Mouse (Mus musculus) forebrain, embryonic 11.5 days (tissue): Measurements from ENCODE around the gene Adgrl2. TPM values are rescaled to one million over a fixed set of nuclear protein-coding genes. Genes with fewer than 3 reads are reported as not detected.

Source experiments
- ATAC-seq: fragments of 200-750 bp; cut with Nextera tagmentation; replicated peaks from 2 replicates; pipeline ENCODE4 v1.8.0; 2017; ENCODE audit warnings: moderate TSS enrichment; ENCODE audit not compliant: low FRiP score
- DNase-seq: peaks from one replicate; pipeline ENCODE4 v3.0.0-alpha.2; 2017; ENCODE audit warnings: low spot score
- H3K27ac ChIP-seq: fragments of 300-500 bp; sonication (generic); 2 replicates; pipeline ENCODE4 v1.5.1; 2014; ENCODE audit warnings: low read depth, low read length
- H3K27me3 ChIP-seq: fragments of 300-500 bp; sonication (generic); 2 replicates; pipeline ENCODE4 v1.6.1; 2014; ENCODE audit warnings: mild to moderate bottlenecking, low read length, mixed read lengths; ENCODE audit not compliant: control insufficient read depth, insufficient read depth
- H3K36me3 ChIP-seq: fragments of 300-500 bp; sonication (generic); 2 replicates; pipeline ENCODE4 v1.6.1; 2014; ENCODE audit warnings: mild to moderate bottlenecking, low read length, moderate library complexity, mixed read lengths; ENCODE audit not compliant: control insufficient read depth, insufficient read depth
- H3K4me1 ChIP-seq: fragments of 300-500 bp; sonication (generic); replicated peaks from 2 replicates; pipeline ENCODE4 v1.6.1; 2014; ENCODE audit warnings: low read length, mixed read lengths; ENCODE audit not compliant: control insufficient read depth, insufficient read depth
- H3K4me2 ChIP-seq: fragments of 300-500 bp; sonication (generic); 2 replicates; pipeline ENCODE4 v1.6.1; 2014; ENCODE audit warnings: low read depth, mild to moderate bottlenecking, low read length, moderate library complexity, mixed read lengths; ENCODE audit not compliant: severe bottlenecking
- H3K4me3 ChIP-seq: fragments of 300-500 bp; sonication (generic); 2 replicates; pipeline ENCODE4 v1.5.1; 2014; ENCODE audit warnings: low read depth, low read length
- H3K9ac ChIP-seq: fragments of 300-500 bp; sonication (generic); 2 replicates; pipeline ENCODE4 v1.6.1; 2014; ENCODE audit warnings: low read length
- H3K9me3 ChIP-seq: fragments of 300-500 bp; sonication (generic); 2 replicates; pipeline ENCODE4 v1.6.1; 2016; ENCODE audit warnings: low read length, mixed read lengths; ENCODE audit not compliant: control insufficient read depth
- WGBS: fragments of 180-500 bp; shearing (Covaris S2); extraction: QIAGEN DNeasy Blood & Tissue Kit; methylation state at CpG from one replicate; pipeline ENCODE4 v1.1.7; 2014; 5-methylcytosine and 5-hydroxymethylcytosine counted together
- polyA plus RNA-seq: library from polyadenylated mRNA; unstranded; fragments of >200 nt; fragmentation: Nextera tagmentation; extraction: Ambion mirVana; gene quantifications from 2 replicates; pipeline ENCODE4 v1.2.1, GENCODE M21; 2014

The Adgrl2 gene
- polyA plus RNA-seq, 1 experiment from 2014 or later: 112 TPM

DNA sequence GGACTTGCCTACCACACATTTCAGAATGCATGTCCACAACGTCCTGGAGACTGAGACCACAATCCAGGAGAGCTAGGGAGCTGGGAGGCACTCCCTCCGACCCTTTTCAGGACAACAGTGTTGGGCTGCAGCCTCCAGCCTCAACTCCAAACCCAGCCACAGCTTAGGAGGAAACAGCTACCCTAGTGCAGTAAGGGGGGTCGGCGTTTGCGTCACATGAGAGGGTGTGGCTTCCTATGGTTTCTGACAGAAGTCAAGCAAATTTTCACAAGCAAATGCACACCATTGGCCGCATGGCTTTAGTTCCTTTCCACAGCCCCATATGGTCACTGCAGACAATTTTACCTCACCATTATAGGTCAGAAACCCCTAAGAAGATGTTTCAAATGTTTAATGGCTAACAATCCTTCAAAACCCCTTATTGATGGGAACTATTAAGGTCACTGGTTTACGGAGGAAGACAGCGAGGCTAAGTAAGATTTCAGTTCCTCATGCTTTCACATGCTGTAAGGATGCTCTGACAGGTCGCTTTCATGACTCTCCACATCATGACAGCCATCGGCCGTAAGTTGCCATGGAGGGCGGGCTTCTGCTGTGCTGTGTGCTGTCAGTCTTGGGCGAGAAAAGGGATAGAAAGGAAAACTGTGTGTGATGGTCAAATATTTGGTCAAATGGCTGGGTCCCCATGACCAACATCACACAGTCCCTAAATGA lies 94.8 kb downstream of the Adgrl2 start:
- 80% methylated on average over 13 of the region's 13 CpGs for WGBS
- Histone ChIP-seq H3K36me3 (no peaks in the 10 kb centered on the region), H3K27ac (no peak overlapping the region), H3K9ac (no peak overlapping the region), H3K27me3 (no peaks in the 10 kb centered on the region), H3K4me1 (no peaks in the 10 kb centered on the region; the same call in 1 of the 2 replicates), H3K9me3 (no peaks in the 10 kb centered on the region), H3K4me2 (no peak overlapping the region), H3K4me3 (no peak overlapping the region)
- ATAC-seq (no peak), DNase-seq (no peak)

DNA sequence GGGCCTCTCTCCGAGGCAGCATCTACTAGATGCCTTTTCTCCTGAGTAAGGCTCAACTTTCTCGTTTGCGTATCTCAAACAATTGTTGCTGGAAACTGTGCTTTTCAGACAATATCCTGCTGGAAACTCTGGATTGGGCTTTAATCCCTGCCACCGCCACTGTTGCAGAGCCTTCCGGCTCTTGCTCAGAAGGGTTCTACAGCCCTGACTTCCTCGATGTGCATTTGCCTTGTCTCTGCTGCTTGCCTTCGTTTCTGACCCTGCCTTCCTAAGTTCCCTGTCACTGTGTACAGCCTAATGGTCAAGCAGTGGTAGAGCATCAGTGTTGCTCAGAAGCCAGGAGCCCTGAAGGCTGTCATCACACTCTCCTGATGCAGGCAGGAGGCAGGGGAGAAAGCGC lies 95.5 kb downstream of the Adgrl2 start:
- Histone ChIP-seq H3K27me3 (no peaks in the 10 kb centered on the region), H3K4me3 (no peak overlapping the region), H3K36me3 (no peaks in the 10 kb centered on the region), H3K4me1 (no peaks in the 10 kb centered on the region; the same call in 1 of the 2 replicates), H3K9ac (no peak overlapping the region), H3K27ac (no peak overlapping the region; the same call in 1 of the 2 replicates), H3K4me2 (no peak overlapping the region), H3K9me3 (no peaks in the 10 kb centered on the region)
- ATAC-seq (no peak), DNase-seq (no peak)
- 73% methylated on average over 8 of the region's 8 CpGs for WGBS

DNA sequence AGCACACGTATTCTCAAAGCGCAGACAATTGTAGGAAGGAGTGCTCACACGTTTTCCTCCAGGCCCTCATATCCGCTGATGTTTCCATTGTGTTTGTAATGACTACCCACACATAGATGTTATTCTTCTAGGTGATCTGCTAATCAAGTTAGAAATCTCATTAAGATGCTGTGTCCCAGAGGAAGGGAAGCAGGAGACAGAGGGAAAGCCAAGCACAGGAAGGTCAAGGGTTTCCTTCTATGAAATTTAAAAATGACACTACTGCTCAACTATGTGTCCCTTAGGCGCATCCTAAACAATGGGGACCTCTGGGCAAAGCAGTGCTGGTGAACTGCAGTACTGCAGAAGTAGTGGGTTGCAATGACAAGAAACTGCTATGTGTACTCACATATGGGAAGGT lies 102.5 kb downstream of the Adgrl2 start:
- Histone ChIP-seq H3K4me1 (no peaks in the 10 kb centered on the region), H3K36me3 (no peaks in the 10 kb centered on the region; the same call in 1 of the 2 replicates), H3K9me3 (no peaks in the 10 kb centered on the region), H3K9ac (no peak overlapping the region), H3K27ac (no peak overlapping the region), H3K4me3 (no peak overlapping the region), H3K4me2 (no peak overlapping the region), H3K27me3 (no peaks in the 10 kb centered on the region)
- no peak for DNase-seq
- 87% methylated on average over 5 of the region's 5 CpGs for WGBS
- no peak for ATAC-seq

DNA sequence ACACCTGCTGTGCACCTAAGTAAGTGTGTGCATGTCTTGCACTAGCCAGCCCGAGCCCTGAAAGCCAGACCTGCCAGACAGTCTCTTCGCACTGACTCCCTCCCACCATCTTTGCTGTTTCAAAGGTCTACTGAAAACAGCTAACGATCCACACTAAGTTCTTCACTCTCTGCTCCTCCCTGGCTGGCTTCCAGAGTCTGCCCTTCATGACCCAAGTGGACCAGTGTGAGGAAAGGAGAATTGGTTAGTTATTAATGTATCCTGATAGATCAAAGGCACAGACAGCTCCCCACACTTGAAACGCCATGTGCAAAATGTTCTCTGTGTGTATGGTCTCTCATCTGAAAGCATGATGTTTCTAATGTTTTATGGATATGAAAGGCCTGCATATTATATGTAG lies 103.4 kb downstream of the Adgrl2 start:
- DNase-seq (no peak), ATAC-seq (no peak)
- Histone ChIP-seq H3K36me3 (no peaks in the 10 kb centered on the region; the same call in 1 of the 2 replicates), H3K9ac (no peak overlapping the region), H3K4me3 (no peak overlapping the region), H3K4me2 (no peak overlapping the region), H3K9me3 (no peaks in the 10 kb centered on the region), H3K27ac (no peak overlapping the region), H3K4me1 (no peaks in the 10 kb centered on the region), H3K27me3 (no peaks in the 10 kb centered on the region)
- 93% methylated on average over 4 of the region's 4 CpGs for WGBS

DNA sequence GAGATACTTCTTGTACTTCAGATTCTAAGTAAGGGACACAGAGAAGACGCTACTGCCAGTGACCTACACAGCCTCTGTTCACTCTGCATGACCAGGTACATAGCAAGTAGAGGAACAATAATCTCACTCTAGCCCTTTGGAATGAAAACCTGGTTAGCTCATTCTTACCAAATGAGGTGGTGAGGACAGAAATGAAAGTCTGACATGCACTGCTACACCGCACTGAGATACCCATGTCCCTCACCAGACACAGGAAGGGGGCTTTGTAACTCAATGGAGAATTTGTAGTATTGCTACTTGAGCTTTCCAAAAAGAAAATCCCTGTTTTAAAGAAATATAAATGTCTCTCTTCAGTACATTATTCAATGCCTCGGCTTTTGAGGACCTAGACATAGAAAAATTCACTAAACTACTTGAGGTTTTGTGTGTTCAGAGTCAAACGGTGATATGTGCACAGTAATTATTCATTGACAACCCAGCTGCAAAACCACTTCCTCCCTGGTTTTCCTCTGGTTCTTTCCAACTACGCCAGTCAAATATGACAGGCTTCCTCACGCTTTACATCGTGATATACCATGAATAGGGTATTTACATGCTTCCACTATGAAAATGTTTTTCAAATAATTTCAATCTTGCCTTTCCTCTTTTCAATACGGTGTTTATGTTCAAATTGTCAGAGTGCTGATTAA lies 104.2 kb downstream of the Adgrl2 start:
- H3K36me3 ChIP-seq: no peaks in the 10 kb centered on the region; the same call in 1 of the 2 replicates
- H3K27me3 ChIP-seq: no peaks in the 10 kb centered on the region
- H3K4me2 ChIP-seq: no peak overlapping the region
- 92% methylated on average over 8 of the region's 8 CpGs for WGBS
- ATAC-seq (no peak), DNase-seq (no peak)
- no peak overlapping the region for H3K9ac ChIP-seq
- no peaks in the 10 kb centered on the region for H3K9me3 ChIP-seq
- H3K27ac ChIP-seq: no peak overlapping the region
- no peak overlapping the region for H3K4me3 ChIP-seq
- H3K4me1 ChIP-seq: no peaks in the 10 kb centered on the region

DNA sequence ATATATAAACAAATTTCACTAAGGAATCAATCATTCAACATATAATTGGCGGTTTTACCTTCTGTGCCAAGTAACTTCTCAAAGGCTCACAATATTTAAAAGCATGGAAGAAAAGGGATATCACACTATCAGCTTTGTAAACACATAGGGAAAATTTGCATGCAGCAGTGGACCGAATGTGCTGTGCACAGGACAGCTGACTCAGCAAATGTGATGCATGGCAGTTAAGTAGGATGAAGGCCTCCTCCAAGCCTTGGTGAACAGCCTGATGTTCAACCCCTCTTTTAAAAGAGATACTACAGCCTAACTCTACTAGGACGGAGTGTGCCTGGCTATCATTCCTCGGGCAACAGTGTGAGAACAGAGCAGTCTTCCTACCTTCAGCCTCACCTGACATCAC lies 105.2 kb downstream of the Adgrl2 start:
- Histone ChIP-seq H3K4me1 (no peaks in the 10 kb centered on the region), H3K27me3 (no peaks in the 10 kb centered on the region), H3K4me3 (no peak overlapping the region), H3K4me2 (no peak overlapping the region), H3K9me3 (no peaks in the 10 kb centered on the region), H3K9ac (no peak overlapping the region), H3K27ac (no peak overlapping the region), H3K36me3 (no peaks in the 10 kb centered on the region; the same call in 1 of the 2 replicates)
- DNase-seq: no peak
- ATAC-seq: no peak
- 84% methylated on average over 4 of the region's 4 CpGs for WGBS

DNA sequence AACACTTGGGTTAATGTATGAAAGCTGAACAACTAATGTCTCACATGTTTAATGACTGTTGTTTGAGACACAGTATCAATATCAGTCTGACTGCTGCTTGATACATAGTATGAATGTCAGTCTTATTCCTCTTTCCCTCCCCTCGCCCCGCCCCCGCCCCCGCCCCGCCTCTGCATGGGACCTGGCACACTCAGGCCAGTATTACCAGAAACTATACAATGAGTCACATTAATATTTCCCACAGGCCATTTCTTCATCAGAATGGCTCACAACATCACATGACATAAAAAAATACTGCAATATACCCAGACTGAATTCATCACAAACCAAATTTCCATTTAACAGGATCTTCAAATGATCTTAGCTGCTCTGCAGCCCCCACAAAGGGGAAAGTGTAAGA lies 108.9 kb downstream of the Adgrl2 start:
- 98% methylated on average over 5 of the region's 5 CpGs for WGBS
- Histone ChIP-seq H3K4me3 (no peak overlapping the region), H3K4me1 (no peaks in the 10 kb centered on the region; the same call in 1 of the 2 replicates), H3K9me3 (no peaks in the 10 kb centered on the region), H3K27ac (no peak overlapping the region), H3K9ac (no peak overlapping the region), H3K4me2 (no peak overlapping the region), H3K36me3 (no peaks in the 10 kb centered on the region), H3K27me3 (no peaks in the 10 kb centered on the region)
- no peak for ATAC-seq
- DNase-seq: no peak

DNA sequence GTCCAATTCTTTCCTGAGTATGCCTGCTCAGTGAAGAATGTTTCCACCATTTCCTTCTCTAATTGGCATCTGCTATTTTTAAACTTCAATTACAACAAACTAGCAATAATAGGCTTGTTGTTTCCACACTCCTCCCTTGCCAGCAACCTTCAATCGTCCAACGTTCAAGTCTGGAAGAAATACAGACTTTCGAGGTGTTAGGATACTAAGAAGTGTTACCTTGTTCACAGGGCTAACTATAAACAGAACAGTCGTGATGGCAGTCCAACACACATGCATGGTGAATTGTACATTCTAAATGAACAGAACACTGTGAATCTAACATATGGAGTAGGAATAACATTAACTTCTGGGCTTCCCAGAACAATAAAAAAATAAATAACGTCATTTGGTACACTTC lies 117.8 kb downstream of the Adgrl2 start:
- Histone ChIP-seq H3K9ac (no peak overlapping the region), H3K4me3 (no peak overlapping the region), H3K9me3 (no peaks in the 10 kb centered on the region), H3K4me2 (no peak overlapping the region), H3K4me1 (peaks cover 3% of the 10 kb centered on the region; the same call in 1 of the 2 replicates), H3K27me3 (no peaks in the 10 kb centered on the region), H3K36me3 (no peaks in the 10 kb centered on the region), H3K27ac (no peak overlapping the region)
- ATAC-seq (no peak), DNase-seq (no peak)
- WGBS: 78% methylated on average over 5 of the region's 5 CpGs
